Mouse (Mus musculus) retina, adult 2 months (tissue): ENCODE measurements around the gene Hid1.

Experiments
- DNase-seq: peaks from one replicate; pipeline ENCODE4 v3.0.0-alpha.2; 2012; ENCODE audit warnings: low read depth, low spot score

Gene Hid1

DNA sequence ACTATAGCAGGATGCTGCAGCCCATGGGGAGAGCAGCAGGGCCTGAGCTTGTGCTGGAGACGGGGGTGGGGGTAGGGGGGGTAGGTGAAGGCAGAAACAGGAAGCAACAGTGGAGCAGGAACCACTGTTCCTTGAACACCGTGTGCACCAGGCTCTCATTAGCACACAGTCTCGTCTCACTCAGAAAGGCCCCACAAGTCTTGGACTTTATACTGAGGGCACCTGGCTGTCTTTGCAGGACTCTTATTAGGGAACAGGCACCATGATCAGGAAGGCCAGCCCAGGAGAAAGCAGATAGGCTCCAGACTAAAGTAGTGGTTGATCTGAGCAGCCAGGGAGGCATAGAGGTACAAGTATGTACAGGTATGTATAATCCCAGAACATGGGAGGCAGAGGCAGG lies 30.2 kb downstream of the Hid1 start:
- no peak for DNase-seq

DNA sequence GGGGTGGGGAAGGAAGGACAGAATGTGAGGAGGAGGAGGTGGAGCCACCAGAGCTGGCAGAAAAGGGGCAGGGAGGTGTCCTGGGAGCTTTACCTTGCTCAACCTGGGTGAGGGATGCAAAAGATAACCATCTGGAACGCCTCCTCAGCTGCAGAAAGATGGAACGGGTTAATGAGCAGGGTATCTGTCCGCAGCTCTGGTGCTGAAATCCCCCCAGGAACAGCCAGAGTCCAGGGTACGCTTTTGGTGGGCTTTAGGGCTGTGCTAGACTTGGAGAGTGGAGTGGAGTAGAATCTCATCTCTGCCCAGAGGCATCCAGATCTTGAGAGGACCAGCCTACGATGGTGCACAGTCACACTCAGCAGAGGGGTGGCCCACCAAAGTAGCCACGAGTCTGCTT lies 31.4 kb downstream of the Hid1 start:
- no peak for DNase-seq

DNA sequence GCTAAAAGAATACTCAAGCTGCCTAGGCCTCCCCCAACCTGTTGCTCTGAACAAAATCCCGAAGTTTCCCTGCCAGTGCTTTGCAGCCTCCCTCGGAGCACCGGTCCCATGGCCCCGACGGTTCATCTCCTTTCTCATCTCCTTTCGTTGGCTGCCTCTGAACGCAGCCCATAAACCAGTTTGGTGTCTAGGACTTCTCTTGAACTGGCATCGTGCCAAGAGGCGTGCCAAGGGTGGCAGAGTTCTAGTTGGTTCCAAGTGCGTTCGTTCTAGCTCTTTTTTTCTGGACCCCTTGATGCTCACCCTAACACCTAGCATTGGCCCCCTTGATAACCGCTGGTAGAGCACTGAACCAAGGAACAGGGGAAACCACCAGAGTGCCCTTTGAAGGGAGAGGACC lies 32.3 kb downstream of the Hid1 start:
- no peak for DNase-seq

DNA sequence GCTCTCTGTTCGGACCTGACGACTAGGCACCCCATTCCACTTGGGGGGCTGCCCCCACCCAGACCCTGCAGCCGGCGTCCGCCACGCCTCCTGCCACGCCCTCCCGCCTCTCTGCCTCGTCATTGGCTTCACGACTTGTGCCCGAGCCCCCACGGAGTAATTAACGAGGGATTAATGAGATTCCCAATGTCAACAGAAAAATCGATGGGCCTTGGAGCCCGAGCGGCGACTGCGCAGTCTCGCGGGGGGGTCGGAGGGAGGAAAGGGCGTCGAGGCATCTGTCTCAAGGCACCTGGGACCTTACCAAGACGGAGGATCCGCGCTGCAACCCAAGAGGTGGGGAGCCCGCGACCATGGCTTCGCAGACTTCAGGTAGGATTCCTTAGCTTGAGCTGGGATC lies 33.0 kb downstream of the Hid1 start, which contains the start of gene Otop3:
Otop3 (plus strand) TSS at position 201 of the 400 bp plus-strand sequence.
- DNase-seq = no peak

DNA sequence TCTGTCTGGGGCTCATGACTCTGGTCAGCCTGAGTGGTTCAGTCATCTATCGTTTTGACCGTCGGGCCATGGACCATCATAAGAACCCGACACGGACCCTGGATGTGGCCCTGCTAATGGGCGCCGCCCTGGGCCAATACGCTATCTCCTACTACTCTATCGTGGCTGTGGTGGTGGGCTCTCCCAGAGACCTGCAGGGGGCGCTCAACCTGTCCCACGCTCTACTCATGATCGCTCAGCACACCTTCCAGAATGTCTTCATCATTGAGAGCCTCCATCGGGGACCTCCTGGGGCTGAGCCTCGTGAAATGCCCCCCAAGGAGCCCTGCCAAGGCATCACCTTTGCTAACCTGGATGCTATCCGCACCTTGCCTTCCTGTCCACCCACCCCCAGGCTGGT lies 38.2 kb downstream of the Hid1 start:
- DNase-seq = no peak

DNA sequence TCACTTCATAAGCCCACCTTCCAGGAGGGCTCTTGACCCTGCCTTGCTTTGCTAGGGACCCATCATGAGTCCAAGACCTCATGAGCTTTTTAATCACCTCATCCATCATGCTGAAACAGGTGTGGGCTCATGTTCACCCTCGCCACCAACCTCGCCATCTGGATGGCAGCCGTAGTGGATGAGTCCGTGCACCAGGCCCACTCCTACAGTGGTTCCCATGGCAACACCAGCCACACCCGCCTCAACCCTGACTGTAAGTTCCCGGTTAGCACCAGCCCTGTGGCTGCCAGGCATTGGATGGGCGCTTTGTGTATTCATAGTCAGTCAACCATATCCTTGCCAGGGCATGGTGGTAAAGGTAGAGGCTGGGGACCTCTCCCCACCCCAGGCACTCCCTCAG lies 40.8 kb downstream of the Hid1 start:
- DNase-seq = no peak

DNA sequence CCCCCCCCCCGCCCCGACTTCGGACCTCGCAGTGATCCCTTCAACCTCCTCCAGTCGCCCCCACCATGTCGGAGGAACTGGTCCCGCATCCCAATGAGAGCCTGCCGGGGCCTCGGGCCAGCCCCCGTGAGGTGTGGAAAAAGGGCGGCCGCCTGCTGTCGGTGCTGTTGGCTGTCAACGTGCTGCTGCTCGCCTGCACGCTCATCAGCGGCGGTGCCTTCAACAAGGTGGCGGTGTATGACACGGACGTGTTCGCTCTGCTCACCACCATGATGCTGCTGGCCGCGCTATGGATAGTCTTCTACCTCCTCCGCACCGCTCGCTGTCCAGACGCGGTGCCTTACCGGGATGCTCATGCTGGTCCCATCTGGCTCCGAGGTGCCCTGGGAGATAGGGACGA lies 44.2 kb downstream of the Hid1 start:
- DNase-seq = no peak

DNA sequence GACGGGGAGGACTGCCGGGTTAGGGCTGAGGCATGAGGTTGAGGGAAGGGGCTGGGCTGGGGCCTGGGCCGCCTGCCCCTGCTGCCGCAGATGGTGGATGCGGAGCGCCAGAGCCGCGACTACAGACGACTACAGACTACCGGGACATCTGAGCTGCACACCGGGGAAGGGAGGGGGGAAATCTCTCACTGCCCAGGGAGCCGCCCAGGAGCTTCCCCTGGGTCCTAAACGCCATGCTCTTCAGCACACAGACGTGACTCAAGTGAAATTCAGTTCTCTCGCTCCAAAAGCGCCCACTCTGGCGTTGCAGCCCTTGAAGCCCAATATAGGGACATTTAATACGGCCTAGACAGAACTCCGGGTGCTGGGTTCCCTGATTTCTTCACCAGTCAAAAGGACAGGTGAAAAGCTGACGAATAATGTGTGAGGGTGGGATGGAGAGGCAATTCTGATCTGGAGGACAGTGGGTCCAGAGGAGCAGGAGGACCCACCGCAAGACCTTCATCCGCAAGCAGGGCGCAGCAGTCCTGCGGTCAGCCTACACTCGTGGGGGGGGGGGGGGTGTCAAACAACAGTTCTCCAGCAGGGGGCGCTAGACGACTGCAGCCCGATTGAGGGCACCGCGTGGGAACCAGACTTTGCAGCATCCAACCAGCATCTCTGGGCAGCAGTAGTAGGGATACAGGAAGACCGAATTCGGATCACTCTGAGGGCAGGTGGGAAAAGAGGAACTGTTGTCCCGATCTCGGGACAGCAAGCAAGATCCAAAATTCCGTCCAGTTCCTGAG lies 45.5 kb downstream of the Hid1 start, which contains the start of gene Ush1g:
Ush1g (minus strand) TSS at position 136 of the 788 bp plus-strand sequence.
- DNase-seq = peak; percentile 45

DNA sequence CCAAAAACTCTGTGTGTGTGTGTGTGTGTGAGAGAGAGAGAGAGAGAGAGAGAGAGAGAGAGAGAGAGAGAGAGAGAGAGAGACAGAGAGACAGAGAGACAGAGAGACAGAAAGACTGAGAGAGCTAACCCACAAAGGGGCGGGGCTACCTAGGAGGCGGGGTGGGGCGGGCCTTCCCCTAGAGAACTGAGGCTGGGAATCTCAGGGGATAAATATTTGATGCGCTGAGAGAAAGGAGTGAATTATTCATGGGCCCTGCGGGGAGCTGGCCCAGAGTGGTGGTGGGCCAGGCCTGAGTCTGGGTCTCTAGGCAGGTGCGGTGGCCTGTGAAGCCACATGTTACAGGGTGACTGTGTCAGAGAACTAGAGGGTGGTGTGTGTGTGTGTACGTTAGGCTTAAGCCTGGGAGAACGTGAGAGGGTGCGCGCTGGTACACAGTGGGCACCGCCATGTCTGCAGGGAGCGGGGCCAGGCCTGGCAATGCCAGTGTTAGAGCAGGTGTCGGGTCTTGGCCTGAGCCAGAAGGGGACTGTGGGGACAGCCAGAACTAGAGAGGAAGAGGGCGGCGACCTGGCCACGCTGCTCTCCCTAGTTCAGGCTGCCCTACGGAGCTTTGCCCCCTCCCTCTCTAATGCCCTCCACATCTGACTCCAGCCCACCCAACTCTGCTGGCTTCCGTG lies 47.7 kb downstream of the Hid1 start:
- DNase-seq = no peak

DNA sequence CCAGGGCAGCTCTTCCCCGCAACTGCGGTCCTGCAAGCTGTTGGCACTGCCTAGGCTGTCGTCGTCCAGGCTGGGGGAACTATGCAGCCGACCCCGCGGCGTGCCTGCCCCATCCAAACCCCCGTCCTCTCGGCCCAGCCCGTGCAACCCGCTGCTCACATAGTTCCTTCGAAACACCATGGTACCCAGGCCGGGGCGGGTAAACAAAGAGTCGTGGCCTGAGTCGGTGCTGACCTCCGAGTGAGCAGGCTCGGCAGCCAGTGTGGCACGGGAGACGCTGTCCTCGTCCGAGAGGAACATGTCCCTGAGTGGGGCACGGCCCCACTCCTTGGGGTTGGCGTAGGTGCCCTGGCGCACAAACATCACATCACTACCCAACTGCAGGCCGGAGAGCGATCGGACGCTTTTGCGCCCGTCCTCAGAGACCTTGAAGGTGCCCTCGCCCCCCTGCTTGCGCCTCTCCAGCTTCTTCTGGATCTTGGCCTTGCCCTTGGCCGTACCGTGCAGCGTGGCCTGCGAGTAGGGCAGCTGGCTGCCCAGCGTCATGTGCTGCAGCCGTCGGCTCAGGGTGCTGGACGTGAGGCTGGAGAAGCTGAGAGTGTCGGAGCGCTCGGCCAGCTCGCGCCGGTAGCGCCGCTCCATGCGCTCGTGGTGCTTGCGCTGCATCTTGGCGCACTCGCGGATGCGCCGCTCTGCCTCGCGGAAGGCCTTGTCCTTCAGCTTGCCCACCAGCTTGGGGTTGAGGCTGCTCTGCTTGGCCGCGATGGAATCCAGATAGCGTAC lies 49.1 kb downstream of the Hid1 start:
- no peak for DNase-seq

DNA sequence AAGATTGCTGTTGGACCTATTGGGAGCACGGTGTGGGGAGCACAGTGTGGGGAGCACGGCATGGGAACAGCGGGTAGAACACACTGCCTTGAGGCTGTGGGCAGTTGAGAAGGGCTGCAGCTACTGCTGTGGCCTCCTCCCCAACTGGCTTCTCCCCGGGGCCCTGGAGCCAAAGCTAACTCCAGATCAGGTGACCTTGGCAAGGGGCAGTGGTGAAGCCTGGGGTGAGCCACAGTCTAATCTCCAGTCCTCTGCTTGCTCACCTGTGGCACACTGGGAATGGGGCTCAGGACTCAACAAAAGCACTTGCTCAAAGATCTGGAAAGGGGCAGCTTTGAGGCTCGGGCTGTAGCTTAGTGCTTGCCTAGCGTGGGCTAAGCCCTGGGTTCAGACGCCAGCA lies 50.4 kb downstream of the Hid1 start:
- DNase-seq = no peak

DNA sequence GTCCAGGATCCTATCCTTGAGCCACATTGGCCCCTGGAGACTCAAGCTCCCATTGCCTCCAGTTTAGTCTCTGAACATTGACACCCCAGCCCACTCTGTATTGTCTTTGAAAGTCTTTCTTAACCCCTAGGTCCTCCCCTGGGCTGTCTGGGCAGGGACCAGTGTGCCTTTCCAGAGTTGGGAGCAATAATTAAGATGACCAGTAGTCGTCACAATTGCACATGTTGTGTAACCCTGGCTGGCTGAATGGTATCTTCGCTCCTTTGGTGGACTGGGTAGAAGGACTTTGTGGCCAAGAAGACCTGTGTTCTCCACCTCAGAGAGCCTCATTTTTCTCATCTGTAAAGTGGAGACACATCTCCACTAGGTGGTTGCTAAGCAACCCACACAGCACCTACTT lies 53.3 kb downstream of the Hid1 start:
- no peak for DNase-seq

DNA sequence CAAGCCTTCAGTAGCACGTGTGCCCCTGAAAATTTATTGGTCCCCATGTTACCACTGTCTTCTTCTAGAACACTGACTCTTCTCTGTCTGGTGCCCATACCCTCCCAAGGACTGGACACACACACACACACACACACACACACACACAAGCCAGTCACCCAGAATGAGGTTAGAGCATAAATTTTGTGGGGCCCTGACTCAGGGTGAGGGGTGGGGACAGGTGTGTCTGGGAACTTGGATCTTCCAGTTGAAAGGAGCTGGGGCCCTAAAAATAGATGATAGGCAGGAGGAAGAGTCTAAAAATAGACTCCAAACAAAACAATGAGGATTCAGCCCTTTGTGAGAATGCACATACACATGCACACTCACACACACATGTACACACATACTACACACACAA lies 58.8 kb downstream of the Hid1 start:
- no peak for DNase-seq

DNA sequence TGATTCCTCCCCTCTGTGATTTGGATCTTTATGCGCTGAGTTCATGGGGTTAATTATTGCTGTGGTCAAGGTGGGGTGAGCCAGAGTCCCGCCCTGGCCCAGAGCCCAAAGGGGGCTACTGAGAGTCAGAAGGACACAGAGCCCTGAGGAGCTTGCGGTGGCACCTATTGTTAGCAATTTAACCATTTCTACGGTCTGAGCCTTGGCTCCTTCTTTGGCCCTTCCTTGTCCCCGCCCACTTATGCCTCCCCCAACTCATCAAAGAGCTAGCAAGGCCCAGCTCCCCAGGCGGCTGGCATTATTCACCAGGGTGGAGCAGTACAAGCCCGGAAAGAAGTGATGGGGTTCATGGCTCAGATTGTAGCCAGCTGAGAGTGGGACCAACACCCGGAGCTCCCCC lies 60.7 kb downstream of the Hid1 start, which contains the start of gene Otop2:
Otop2 (plus strand) TSS at position 301 of the 400 bp plus-strand sequence.
- DNase-seq = no peak

DNA sequence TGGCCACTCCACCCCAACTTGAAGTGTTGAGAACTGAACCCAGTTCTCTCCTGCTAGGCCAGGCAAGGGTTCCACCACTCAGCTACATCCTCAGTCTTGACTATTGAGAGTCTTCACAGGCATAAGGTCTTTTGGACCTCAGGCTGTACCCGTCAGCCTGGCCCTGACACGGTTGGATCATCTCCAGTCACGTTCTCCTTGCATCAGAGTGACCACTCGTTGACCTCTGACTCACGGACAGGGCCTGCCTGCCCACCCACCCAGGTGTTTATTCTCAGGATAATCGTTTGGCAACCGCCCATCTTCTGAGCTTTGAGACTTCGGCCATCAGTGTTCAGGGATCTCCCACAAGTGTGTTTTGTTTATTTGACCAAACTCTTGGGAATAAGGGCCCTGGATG lies 64.4 kb downstream of the Hid1 start:
- no peak for DNase-seq

DNA sequence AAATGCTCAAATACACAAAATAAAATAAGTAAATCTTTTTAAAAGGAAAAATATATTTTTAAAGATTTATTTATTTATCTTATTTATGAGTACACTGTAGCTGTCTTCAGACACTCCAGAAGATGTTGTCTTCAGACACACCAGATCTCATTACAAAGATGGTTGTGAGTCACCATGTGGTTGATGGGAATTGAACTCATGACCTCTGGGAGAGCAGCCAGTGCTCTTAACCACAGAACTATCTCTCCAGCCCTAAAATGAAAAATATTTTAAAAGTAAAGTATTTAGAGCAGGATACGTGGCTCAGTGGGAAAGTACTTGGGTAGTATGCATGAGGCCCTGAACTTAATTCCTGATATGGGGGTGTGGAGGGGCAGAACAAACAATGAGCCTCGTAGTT lies 66.2 kb downstream of the Hid1 start:
- no peak for DNase-seq

DNA sequence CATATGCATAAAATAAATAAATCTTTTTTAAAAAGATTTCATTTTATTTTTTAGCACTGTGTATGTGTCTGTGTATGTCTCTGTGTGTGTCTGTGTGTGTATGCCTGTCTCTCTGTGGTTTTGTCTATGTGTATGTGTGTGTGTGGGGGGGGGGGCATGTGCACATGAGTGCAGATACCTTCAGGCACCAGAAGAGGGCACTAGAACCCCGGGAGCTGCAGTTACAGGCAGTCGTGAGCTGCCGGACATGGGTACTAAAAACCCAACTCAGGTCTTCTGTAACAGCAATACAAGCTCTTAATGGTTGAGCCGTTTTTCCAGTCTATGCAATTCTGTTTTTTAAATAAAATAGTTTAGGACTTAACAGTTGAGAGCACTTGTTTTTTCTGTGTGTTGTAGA lies 66.8 kb downstream of the Hid1 start:
- DNase-seq = no peak

DNA sequence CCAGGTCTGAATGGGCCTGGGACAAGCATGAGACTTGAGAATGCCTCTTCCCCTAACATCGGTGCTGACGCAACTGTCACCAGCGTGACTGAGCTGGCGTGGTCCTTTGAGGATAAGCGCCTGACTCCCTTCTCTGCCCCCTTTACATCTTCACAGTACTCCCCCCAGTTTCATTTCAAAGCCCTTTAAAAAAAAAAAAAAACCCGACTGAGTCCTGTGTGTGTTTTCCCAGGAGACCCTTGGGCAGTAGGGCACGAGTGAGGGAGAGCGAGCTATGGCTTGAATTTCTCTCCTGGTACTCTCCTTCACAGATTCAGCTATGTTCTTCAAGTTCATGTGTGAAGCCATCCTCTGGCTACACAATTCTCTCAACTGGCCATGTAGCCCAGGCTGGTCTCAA lies 69.4 kb downstream of the Hid1 start:
- no peak for DNase-seq
